ENCODE assay signal across 8 mouse cellular contexts in genomic region chr11:102819021-102819782, GRCm38 (mm10). TPM values are rescaled to one million over a fixed set of nuclear protein-coding genes. Genes with fewer than 3 reads are reported as not detected.
A peak's percentile ranks its signal among the peaks of the same experiment; 100 is the strongest.
DNase-seq lines count a peak whose midpoint lies in the region; ATAC-seq and TF ChIP-seq lines count a peak whose summit lies in the region.

TSS of gene Gjc1 (minus strand) at chr11:102819700.

- peak; percentile 88 for ATAC-seq in heart, embryonic 16.5 days (replicated peaks; ENCODE audit: extremely low read depth, insufficient read depth, low FRiP score)
- no peak for ATAC-seq in activated CD4-positive, CD25-positive, alpha-beta regulatory T cell, adult 4 months

- peak within 1 kb of the TSS; percentile 73 for H3K4me2 ChIP-seq in heart, embryonic 16.5 days (ENCODE audit: low read depth, low read length)

- H3K4me1 ChIP-seq in ES-E14 (ENCODE audit: control insufficient read depth in 2 of 2, insufficient read depth in 2 of 2, low read length in 2 of 2, poor library complexity in 1 of 2), result peaks cover 9% of the 10 kb centered on the region in 2 experiments
- H3K4me1 ChIP-seq in forebrain, embryonic 10.5 days, result peaks cover 51% of the 10 kb centered on the region
- peaks cover 19% of the 10 kb centered on the region for H3K4me1 ChIP-seq in heart, embryonic 16.5 days (ENCODE audit: control insufficient read depth, insufficient read depth, low read length)

- peaks cover 16% of the 10 kb centered on the region for H3K27me3 ChIP-seq in forebrain, embryonic 10.5 days (ENCODE audit: poor library complexity, severe bottlenecking)
- H3K27me3 ChIP-seq in heart, embryonic 16.5 days (ENCODE audit: control insufficient read depth, insufficient read depth, low read length), result no peaks in the 10 kb centered on the region

- under 1% methylated on average over 87 of the region's 97 CpGs for WGBS in forebrain, embryonic 10.5 days
- under 1% methylated on average over 91 of the region's 97 CpGs for WGBS in heart, embryonic 16.5 days

- DNase-seq in ES-E14 (ENCODE audit: low read depth, low spot score), result peak; percentile 87
- peak; percentile 83 to 90 for DNase-seq in adrenal gland, postnatal 36 days
- peak; percentile 83 for DNase-seq in forebrain, embryonic 10.5 days (ENCODE audit: extremely low spot score, low spot score)
- DNase-seq in kidney, postnatal 25 days, result peak; percentile 57 to 77
- DNase-seq in lung, postnatal 10 days, result peak; percentile 78
- DNase-seq in right cerebral cortex, postnatal 25 days, result peak; percentile 49

- H3K9ac ChIP-seq in ES-E14 (ENCODE audit: insufficient read depth, low read depth, low read length, poor library complexity, severe bottlenecking), result peak within 1 kb of the TSS; percentile 97
- peak within 1 kb of the TSS; percentile 99 for H3K9ac ChIP-seq in heart, embryonic 16.5 days (ENCODE audit: low read length)

- in situ Hi-C loops in ES-E14 (cut with MboI; ENCODE audit: low sequenced_read_pairs in 2 of 2, unreplicated experiment in 2 of 2), result no loop called here

- H3K4me3 ChIP-seq in ES-E14 (ENCODE audit: insufficient read depth in 1 of 2, low read depth in 1 of 2, low read length in 2 of 2, poor library complexity in 1 of 2, severe bottlenecking in 1 of 2), result peak within 1 kb of the TSS; percentile 86 to 99
- peak within 1 kb of the TSS; percentile 78 for H3K4me3 ChIP-seq in forebrain, embryonic 10.5 days
- H3K4me3 ChIP-seq in heart, embryonic 16.5 days (ENCODE audit: low read length), result peak within 1 kb of the TSS; percentile 76

- H3K27ac ChIP-seq in ES-E14 (ENCODE audit: insufficient read depth, low read depth, low read length, poor library complexity, severe bottlenecking), result peak within 1 kb of the TSS; percentile 100
- peak within 1 kb of the TSS; percentile 98 for H3K27ac ChIP-seq in forebrain, embryonic 10.5 days
- H3K27ac ChIP-seq in heart, embryonic 16.5 days (ENCODE audit: low read length), result peak within 1 kb of the TSS; percentile 98

- H3K36me3 ChIP-seq in ES-E14 (ENCODE audit: control insufficient read depth, insufficient read depth, low read length, poor library complexity, severe bottlenecking), result no peaks in the 10 kb centered on the region
- H3K36me3 ChIP-seq in forebrain, embryonic 10.5 days (replicated peaks), result peaks cover 3% of the 10 kb centered on the region; the same call in 1 of the 2 replicates
- H3K36me3 ChIP-seq in heart, embryonic 16.5 days (ENCODE audit: control insufficient read depth, insufficient read depth), result no peaks in the 10 kb centered on the region

- no peaks in the 10 kb centered on the region for H3K9me3 ChIP-seq in ES-E14 (ENCODE audit: control insufficient read depth, insufficient read depth, low read depth, low read length)
- H3K9me3 ChIP-seq in forebrain, embryonic 10.5 days, result no peaks in the 10 kb centered on the region
- H3K9me3 ChIP-seq in heart, embryonic 16.5 days (replicated peaks; ENCODE audit: control insufficient read depth, low read length), result no peaks in the 10 kb centered on the region

TF ChIP-seq in ES-E14, 5 proteins besides CTCF, POLR2A, EP300 and RAD21:
- no peak for TF ChIP-seq ZNF384 (IDR thresholded peaks at IDR 0.05; ENCODE audit: low read depth, low read length)
- TF ChIP-seq HCFC1 (IDR thresholded peaks at IDR 0.05; ENCODE audit: borderline replicate concordance, insufficient read depth, low read length), result 0 out of 2 replicates have a peak, but pooled peaks have one; percentile 35
TF ChIP-seq in ES-E14: peak in this region for 1.

RNA-seq across cellular contexts. Expression of gene Gjc1, which starts in this region (rescaled TPM):
- total RNA-seq in ES-E14 (2012; rRNA removed), result 74.8 and 77.1 TPM in 2 replicates
- 10 to 100 TPM; 13.6 to 21.6 TPM for total RNA-seq in adrenal gland, postnatal 36 days (2021)
- 86.0 and 87.4 TPM in 2 replicates for polyA plus RNA-seq in forebrain, embryonic 10.5 days (2016; fragmentation: Nextera tagmentation; extraction: Ambion mirVana)
- 45.5 and 46.3 TPM in 2 replicates for polyA plus RNA-seq in heart, embryonic 16.5 days (2015; fragmentation: Nextera tagmentation; extraction: Ambion mirVana)
- polyA plus RNA-seq in activated CD4-positive, CD25-positive, alpha-beta regulatory T cell, adult 4 months (2017; shearing (Covaris generic)), result under 1 TPM in 1 of 2 experiments, not detected in 1; 0.15 TPM

Comparison
In these comparisons a context has a peak if more than half of its experiments do, and no peak if none do; other contexts are left out.
1. RNA of gene Gjc1 (polyA plus RNA-seq): 86.0 to 87.4 TPM in forebrain, embryonic 10.5 days and 45.5 to 46.3 TPM in heart, embryonic 16.5 days; 0.15 TPM in activated CD4-positive, CD25-positive, alpha-beta regulatory T cell, adult 4 months; every median in the first group is over 10 times any median in the second.
2. Peak in every context shown above with its lines, with median percentiles within 50 percentile points of each other: DNase-seq, H3K27ac ChIP-seq and H3K4me3 ChIP-seq.